Mouse (Mus musculus) embryonic fibroblast, embryonic 13.5 days (primary cell): ENCODE results near the gene Sun2. TPM values are rescaled to one million over a fixed set of nuclear protein-coding genes. Genes with fewer than 3 reads are reported as not detected.

Source experiments
- H3K27ac ChIP-seq: 2 replicates; pipeline ENCODE4 v1.5.1; 2012; ENCODE audit warnings: low read length, control low read depth, inconsistent platforms; ENCODE audit not compliant: insufficient read depth
- H3K4me1 ChIP-seq: 2 replicates; pipeline ENCODE4 v1.6.1; 2011; ENCODE audit warnings: low read length; ENCODE audit not compliant: control insufficient read depth, insufficient read depth
- H3K4me3 ChIP-seq: 2 replicates; pipeline ENCODE4 v1.5.1; 2011; ENCODE audit warnings: mild to moderate bottlenecking, control low read depth, low read length; ENCODE audit not compliant: insufficient read depth
- CTCF ChIP-seq: IDR thresholded peaks from 2 replicates; pipeline ENCODE4 v1.5.1; 2011; ENCODE audit warnings: mild to moderate bottlenecking, control low read depth, low read length, moderate library complexity, borderline replicate concordance; ENCODE audit not compliant: insufficient read depth
- POLR2A ChIP-seq: IDR thresholded peaks from 2 replicates; pipeline ENCODE4 v1.6.1; 2011; ENCODE audit warnings: low read depth, mild to moderate bottlenecking, control low read depth, low read length, moderate library complexity
- polyA plus RNA-seq: library from polyadenylated mRNA; stranded (reverse); fragments of >200 nt; gene quantifications from 2 replicates; pipeline ENCODE4 v1.2.4, GENCODE M21; 2011; ENCODE audit warnings: low read depth; ENCODE audit not compliant: missing spikeins, insufficient read length

Gene Sun2
- polyA plus RNA-seq, 1 experiment: 43.3 TPM

DNA sequence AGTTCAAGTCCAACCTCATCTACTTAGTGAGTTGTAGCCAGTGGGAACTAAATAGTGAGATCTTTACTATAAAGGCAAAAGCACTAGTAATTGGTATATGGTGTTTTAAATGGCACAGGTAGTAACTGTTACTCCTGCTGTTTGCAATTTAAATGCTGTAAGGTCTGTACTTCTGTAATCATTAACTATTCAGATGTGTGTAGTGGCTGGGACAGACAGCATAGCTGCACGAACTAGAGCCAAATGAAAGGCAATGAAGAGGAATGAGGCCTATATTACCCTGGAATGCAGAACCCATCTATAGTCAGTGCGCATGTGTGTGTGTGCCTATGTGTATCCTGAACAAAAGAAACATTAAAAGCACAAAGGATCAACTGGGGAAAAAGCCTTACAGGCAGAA lies 64.4 kb downstream of the Sun2 start:
- Histone ChIP-seq H3K4me3 (no peak overlapping the region), H3K27ac (no peak overlapping the region), H3K4me1 (no peaks in the 10 kb centered on the region)
- TF ChIP-seq CTCF (no peak), POLR2A (no peak)

Other genes starting within 250 kb of the Sun2 start
- 0.72 and 1.4 TPM in 2 replicates for gene Kcnj4, start 237.3 kb downstream of the Sun2 start, polyA plus RNA-seq
- 136 and 146 TPM in 2 replicates for gene Kdelr3, start 226.1 kb downstream of the Sun2 start, polyA plus RNA-seq
- gene Ddx17, start 195.8 kb downstream of the Sun2 start, polyA plus RNA-seq: 278 and 332 TPM in 2 replicates
- gene Dmc1, start 137.4 kb downstream of the Sun2 start, polyA plus RNA-seq: 0.61 and 0.65 TPM in 2 replicates
- 1.3 and 2.2 TPM in 2 replicates for gene Fam227a, start 83.6 kb downstream of the Sun2 start, polyA plus RNA-seq
- 16.2 and 19.9 TPM in 2 replicates for gene Cby1, start 83.3 kb downstream of the Sun2 start, polyA plus RNA-seq
- 131 and 148 TPM in 2 replicates for gene Tomm22, start 71.7 kb downstream of the Sun2 start, polyA plus RNA-seq
- 28.4 and 32.0 TPM in 2 replicates for gene Josd1, start 54.6 kb downstream of the Sun2 start, polyA plus RNA-seq
- gene Gtpbp1, start 51.7 kb downstream of the Sun2 start, polyA plus RNA-seq: 18.6 and 25.3 TPM in 2 replicates
- gene Dnal4, start 35.3 kb upstream of the Sun2 start, polyA plus RNA-seq: 20.9 and 25.2 TPM in 2 replicates
- gene Nptxr, start 62.2 kb upstream of the Sun2 start, polyA plus RNA-seq: 7.5 and 9.7 TPM in 2 replicates
- 1.0 TPM in 1 of 2 replicates, not detected in the other for gene Npcd, start 91.7 kb upstream of the Sun2 start, polyA plus RNA-seq
- 63.7 and 89.0 TPM in 2 replicates for gene Cbx6, start 92.2 kb upstream of the Sun2 start, polyA plus RNA-seq
- gene Apobec3, start 149.1 kb upstream of the Sun2 start, polyA plus RNA-seq: 19.7 and 35.3 TPM in 2 replicates
- gene Cbx7, start 228.6 kb upstream of the Sun2 start, polyA plus RNA-seq: 0.90 and 1.4 TPM in 2 replicates